Mouse (Mus musculus) forebrain, embryonic 12.5 days (tissue): Measurements from ENCODE around the gene Plxna4. TPM values are rescaled to one million over a fixed set of nuclear protein-coding genes. Genes with fewer than 3 reads are reported as not detected.

Experiments used
- ATAC-seq: fragments of 200-750 bp; cut with Nextera tagmentation; 2 replicates; pipeline ENCODE4 v1.8.0; 2017; ENCODE audit warnings: moderate TSS enrichment; ENCODE audit not compliant: low FRiP score
- H3K27ac ChIP-seq: fragments of 300-500 bp; sonication (generic); 2 replicates; pipeline ENCODE4 v1.5.1; 2016; ENCODE audit warnings: mild to moderate bottlenecking
- H3K27me3 ChIP-seq: fragments of 300-500 bp; sonication (generic); 2 replicates; pipeline ENCODE4 v1.6.1; 2016; ENCODE audit warnings: mild to moderate bottlenecking
- H3K36me3 ChIP-seq: fragments of 300-500 bp; sonication (generic); replicated peaks from 2 replicates; pipeline ENCODE4 v1.6.1; 2016; ENCODE audit warnings: mild to moderate bottlenecking
- H3K4me1 ChIP-seq: fragments of 300-500 bp; sonication (generic); 2 replicates; pipeline ENCODE4 v1.6.1; 2016
- H3K4me2 ChIP-seq: fragments of 300-500 bp; sonication (generic); 2 replicates; pipeline ENCODE4 v1.6.1; 2016; ENCODE audit warnings: mild to moderate bottlenecking, moderate library complexity
- H3K4me3 ChIP-seq: fragments of 300-500 bp; sonication (generic); replicated peaks from 2 replicates; pipeline ENCODE4 v1.5.1; 2016; ENCODE audit warnings: mild to moderate bottlenecking
- H3K9ac ChIP-seq: fragments of 300-500 bp; sonication (generic); 2 replicates; pipeline ENCODE4 v1.6.1; 2016; ENCODE audit warnings: mild to moderate bottlenecking
- H3K9me3 ChIP-seq: fragments of 300-500 bp; sonication (generic); 2 replicates; pipeline ENCODE4 v1.6.1; 2016
- WGBS: fragments of 180-500 bp; shearing (Covaris S2); methylation state at CpG from one replicate; pipeline ENCODE4 v1.1.7; 2016; 5-methylcytosine and 5-hydroxymethylcytosine counted together
- polyA plus RNA-seq: library from polyadenylated mRNA; unstranded; fragments of >200 nt; fragmentation: Nextera tagmentation; extraction: Ambion mirVana; gene quantifications from 2 replicates; pipeline ENCODE4 v1.2.1, GENCODE M21; 2016

Plxna4 gene
- polyA plus RNA-seq, 1 experiment from 2014 or later: 9.2 TPM

DNA sequence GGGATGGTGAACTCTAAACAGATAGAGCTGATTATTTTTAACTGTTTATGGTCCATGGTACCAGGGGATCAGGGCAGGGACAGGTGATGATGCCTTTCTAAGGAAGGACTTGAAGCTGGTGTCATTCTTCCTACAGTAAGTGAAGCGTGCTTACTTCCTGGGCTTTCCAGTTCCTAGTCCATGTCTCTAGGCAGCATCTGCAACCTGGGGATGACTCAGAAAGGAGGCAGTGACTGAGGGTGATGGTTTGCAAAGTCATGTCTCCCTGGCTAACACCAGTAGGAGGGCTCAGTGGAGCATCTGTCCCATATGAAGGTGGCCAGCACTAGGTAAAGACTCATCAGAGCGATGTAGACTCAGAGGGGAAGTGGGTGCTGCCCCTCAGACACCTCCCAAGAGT lies 427.6 kb downstream of the Plxna4 start:
- Histone ChIP-seq H3K4me1 (no peaks in the 10 kb centered on the region), H3K9ac (no peak overlapping the region), H3K4me2 (no peak overlapping the region), H3K36me3 (0 out of 2 replicates have a peak, but pooled peaks cover 4% of the 10 kb centered on the region), H3K4me3 (no peak overlapping the region), H3K27ac (no peak overlapping the region), H3K9me3 (no peaks in the 10 kb centered on the region), H3K27me3 (no peaks in the 10 kb centered on the region; the same call in 1 of the 2 replicates)
- 88% methylated on average over 2 of the region's 2 CpGs for WGBS
- ATAC-seq: no peak

- H3K9me3 ChIP-seq: no peaks in the 10 kb centered on the region
- no peak for ATAC-seq
- 63% methylated on average over 4 of the region's 4 CpGs for WGBS
These were observed 428.1 kb downstream of the Plxna4 start for GRCm38 (mm10) chr6:32159931-32160330.

GRCm38 (mm10) chr6:32158347-32158746 lies 429.6 kb downstream of the Plxna4 start:
- WGBS: 88% methylated on average over 1 of the region's 1 CpGs

More at GRCm38 (mm10) chr6:32159931-32160330, 428.1 kb downstream of the Plxna4 start:
- Histone ChIP-seq H3K4me1 (no peaks in the 10 kb centered on the region), H3K4me3 (no peak overlapping the region), H3K27ac (no peak overlapping the region), H3K36me3 (0 out of 2 replicates have a peak, but pooled peaks cover 4% of the 10 kb centered on the region), H3K27me3 (no peaks in the 10 kb centered on the region; the same call in 1 of the 2 replicates), H3K4me2 (no peak overlapping the region), H3K9ac (no peak overlapping the region)

GRCm38 (mm10) chr6:32153170-32153569 lies 434.8 kb downstream of the Plxna4 start:
- Histone ChIP-seq H3K4me2 (no peak overlapping the region), H3K4me1 (no peaks in the 10 kb centered on the region), H3K27ac (no peak overlapping the region), H3K4me3 (no peak overlapping the region), H3K27me3 (no peaks in the 10 kb centered on the region), H3K9me3 (no peaks in the 10 kb centered on the region), H3K9ac (no peak overlapping the region), H3K36me3 (0 out of 2 replicates have a peak, but pooled peaks cover 4% of the 10 kb centered on the region)
- 77% methylated on average over 4 of the region's 4 CpGs for WGBS
- no peak for ATAC-seq

More at GRCm38 (mm10) chr6:32158347-32158746, 429.6 kb downstream of the Plxna4 start:
- H3K27me3 ChIP-seq: no peaks in the 10 kb centered on the region; the same call in 1 of the 2 replicates
- H3K4me2 ChIP-seq: no peak overlapping the region
- H3K4me3 ChIP-seq: no peak overlapping the region
- no peaks in the 10 kb centered on the region for H3K4me1 ChIP-seq
- ATAC-seq: no peak
- H3K36me3 ChIP-seq: 0 out of 2 replicates have a peak, but pooled peaks cover 4% of the 10 kb centered on the region
- no peak overlapping the region for H3K9ac ChIP-seq
- H3K9me3 ChIP-seq: no peaks in the 10 kb centered on the region
- H3K27ac ChIP-seq: no peak overlapping the region

- Histone ChIP-seq H3K4me3 (no peak overlapping the region), H3K9me3 (no peaks in the 10 kb centered on the region), H3K27me3 (no peaks in the 10 kb centered on the region), H3K36me3 (no peaks in the 10 kb centered on the region), H3K27ac (no peak overlapping the region), H3K4me1 (no peaks in the 10 kb centered on the region), H3K4me2 (no peak overlapping the region), H3K9ac (no peak overlapping the region)
- ATAC-seq: no peak
- WGBS: 97% methylated on average over 4 of the region's 4 CpGs
These were observed 437.2 kb downstream of the Plxna4 start for GRCm38 (mm10) chr6:32150836-32151235.

DNA sequence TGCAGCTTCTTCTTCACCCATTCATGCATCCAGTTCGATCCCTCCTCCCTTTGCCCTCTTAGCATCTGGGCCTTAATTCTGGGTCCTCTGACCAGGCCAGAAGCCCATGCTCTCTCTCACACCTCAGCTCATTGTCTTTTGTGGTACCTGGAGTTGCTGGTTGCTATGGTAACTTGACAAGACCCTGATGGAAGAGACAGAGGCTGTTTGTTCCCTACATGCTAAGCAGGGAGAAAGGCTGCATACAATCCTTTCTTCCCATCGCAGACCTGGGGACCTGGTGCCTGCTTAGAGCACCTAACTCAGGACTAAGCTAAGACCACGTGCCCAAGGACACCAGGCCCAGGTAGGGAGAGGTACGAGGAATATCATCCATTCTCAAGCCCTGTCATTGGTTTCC lies 443.2 kb downstream of the Plxna4 start:
- H3K4me2 ChIP-seq: no peak overlapping the region
- no peak for ATAC-seq
- no peaks in the 10 kb centered on the region for H3K9me3 ChIP-seq
- no peaks in the 10 kb centered on the region for H3K36me3 ChIP-seq
- H3K9ac ChIP-seq: no peak overlapping the region
- H3K4me1 ChIP-seq: peaks cover 4% of the 10 kb centered on the region; the same call in 1 of the 2 replicates
- H3K4me3 ChIP-seq: no peak overlapping the region
- 69% methylated on average over 4 of the region's 4 CpGs for WGBS
- no peaks in the 10 kb centered on the region for H3K27me3 ChIP-seq
- no peak overlapping the region for H3K27ac ChIP-seq

- Histone ChIP-seq H3K9ac (no peak overlapping the region), H3K9me3 (no peaks in the 10 kb centered on the region), H3K27ac (no peak overlapping the region), H3K36me3 (no peaks in the 10 kb centered on the region), H3K4me1 (no peaks in the 10 kb centered on the region), H3K4me3 (no peak overlapping the region), H3K4me2 (no peak overlapping the region), H3K27me3 (no peaks in the 10 kb centered on the region)
- ATAC-seq: no peak
- WGBS: 87% methylated on average over 3 of the region's 3 CpGs
These were observed 448.5 kb downstream of the Plxna4 start for GRCm38 (mm10) chr6:32139537-32139936.

- no peaks in the 10 kb centered on the region for H3K9me3 ChIP-seq
- no peak overlapping the region for H3K4me2 ChIP-seq
- H3K36me3 ChIP-seq: no peaks in the 10 kb centered on the region
- WGBS: 83% methylated on average over 6 of the region's 6 CpGs
- no peak overlapping the region for H3K9ac ChIP-seq
- H3K4me3 ChIP-seq: no peak overlapping the region
- no peak overlapping the region for H3K27ac ChIP-seq
- H3K27me3 ChIP-seq: no peaks in the 10 kb centered on the region
- no peaks in the 10 kb centered on the region for H3K4me1 ChIP-seq
- no peak for ATAC-seq
These were observed 461.1 kb downstream of the Plxna4 start for GRCm38 (mm10) chr6:32126914-32127313.

- no peaks in the 10 kb centered on the region for H3K36me3 ChIP-seq
- no peaks in the 10 kb centered on the region for H3K27me3 ChIP-seq
- no peak overlapping the region for H3K4me3 ChIP-seq
- H3K9me3 ChIP-seq: no peaks in the 10 kb centered on the region
- 94% methylated on average over 4 of the region's 4 CpGs for WGBS
- H3K27ac ChIP-seq: no peak overlapping the region
- no peak overlapping the region for H3K4me2 ChIP-seq
- ATAC-seq: no peak
- no peak overlapping the region for H3K9ac ChIP-seq
- no peaks in the 10 kb centered on the region for H3K4me1 ChIP-seq
These were observed 465.3 kb downstream of the Plxna4 start for GRCm38 (mm10) chr6:32122584-32123265.

DNA sequence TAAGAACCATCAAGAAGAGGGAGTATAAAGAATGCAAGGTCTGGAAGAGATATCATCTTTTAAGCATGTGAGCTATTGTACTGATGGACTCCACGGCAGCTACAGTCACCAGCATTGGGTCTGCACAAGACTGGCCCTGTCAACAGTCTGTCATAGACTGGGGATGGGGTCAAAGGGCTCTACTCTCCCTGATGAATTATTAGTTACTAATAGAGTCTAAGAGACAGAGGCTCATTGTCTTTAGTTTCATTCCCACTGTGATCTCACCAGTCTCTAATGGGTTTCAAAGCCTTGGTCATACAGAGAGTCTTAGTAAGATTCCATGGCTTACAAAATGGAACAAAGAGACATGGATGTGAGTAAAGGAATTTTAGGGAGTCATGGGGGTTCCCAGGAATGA lies 467.1 kb downstream of the Plxna4 start:
- 31% methylated on average over 1 of the region's 1 CpGs for WGBS
- H3K9me3 ChIP-seq: no peaks in the 10 kb centered on the region
- no peak overlapping the region for H3K4me3 ChIP-seq
- no peaks in the 10 kb centered on the region for H3K27me3 ChIP-seq
- no peak overlapping the region for H3K9ac ChIP-seq
- no peak for ATAC-seq
- H3K4me1 ChIP-seq: no peaks in the 10 kb centered on the region
- no peak overlapping the region for H3K4me2 ChIP-seq
- no peak overlapping the region for H3K27ac ChIP-seq
- H3K36me3 ChIP-seq: no peaks in the 10 kb centered on the region

GRCm38 (mm10) chr6:32109207-32109606 lies 478.8 kb downstream of the Plxna4 start:
- Histone ChIP-seq H3K4me3 (no peak overlapping the region), H3K4me2 (no peak overlapping the region), H3K27ac (no peak overlapping the region), H3K4me1 (peaks cover 9% of the 10 kb centered on the region), H3K36me3 (no peaks in the 10 kb centered on the region), H3K9ac (no peak overlapping the region), H3K27me3 (no peaks in the 10 kb centered on the region), H3K9me3 (no peaks in the 10 kb centered on the region)
- no peak for ATAC-seq
- WGBS: 43% methylated on average over 2 of the region's 2 CpGs

GRCm38 (mm10) chr6:32105547-32106275 lies 482.3 kb downstream of the Plxna4 start:
- Histone ChIP-seq H3K9me3 (no peaks in the 10 kb centered on the region), H3K27ac (0 out of 2 replicates have a peak overlapping the region, but pooled peaks have one; percentile 25), H3K4me1 (peaks cover 3% of the 10 kb centered on the region), H3K9ac (no peak overlapping the region), H3K27me3 (no peaks in the 10 kb centered on the region), H3K4me3 (no peak overlapping the region), H3K36me3 (no peaks in the 10 kb centered on the region), H3K4me2 (no peak overlapping the region)
- WGBS: 57% methylated on average over 9 of the region's 9 CpGs
- ATAC-seq: no peak
